Mouse (Mus musculus) granulocyte monocyte progenitor cell, adult 5-6 weeks (primary cell): ENCODE results near the gene Rpl22. TPM values are rescaled to one million over a fixed set of nuclear protein-coding genes. Genes with fewer than 3 reads are reported as not detected.

Experiments used
- ATAC-seq: replicated peaks from 2 replicates; pipeline ENCODE4 v1.8.0; 2016; ENCODE audit warnings: mild to moderate bottlenecking, moderate TSS enrichment, inconsistent platforms; ENCODE audit not compliant: poor library complexity, severe bottlenecking
- total RNA-seq, 2 experiments: library from RNA; stranded (forward) in 1 of 2; stranded (reverse) in 1 of 2; fragments of 200-712, 200-1000 nt in 1 of 2; fragments of >200 nt in 1 of 2; fragmentation: Nextera tagmentation in 1 of 2; gene quantifications; 2 replicates each; pipeline ENCODE4 v1.2.3; 2014 to 2017

Gene Rpl22
- total RNA-seq, 2 experiments from 2014 or later: 1,942 to 2,435 TPM

DNA sequence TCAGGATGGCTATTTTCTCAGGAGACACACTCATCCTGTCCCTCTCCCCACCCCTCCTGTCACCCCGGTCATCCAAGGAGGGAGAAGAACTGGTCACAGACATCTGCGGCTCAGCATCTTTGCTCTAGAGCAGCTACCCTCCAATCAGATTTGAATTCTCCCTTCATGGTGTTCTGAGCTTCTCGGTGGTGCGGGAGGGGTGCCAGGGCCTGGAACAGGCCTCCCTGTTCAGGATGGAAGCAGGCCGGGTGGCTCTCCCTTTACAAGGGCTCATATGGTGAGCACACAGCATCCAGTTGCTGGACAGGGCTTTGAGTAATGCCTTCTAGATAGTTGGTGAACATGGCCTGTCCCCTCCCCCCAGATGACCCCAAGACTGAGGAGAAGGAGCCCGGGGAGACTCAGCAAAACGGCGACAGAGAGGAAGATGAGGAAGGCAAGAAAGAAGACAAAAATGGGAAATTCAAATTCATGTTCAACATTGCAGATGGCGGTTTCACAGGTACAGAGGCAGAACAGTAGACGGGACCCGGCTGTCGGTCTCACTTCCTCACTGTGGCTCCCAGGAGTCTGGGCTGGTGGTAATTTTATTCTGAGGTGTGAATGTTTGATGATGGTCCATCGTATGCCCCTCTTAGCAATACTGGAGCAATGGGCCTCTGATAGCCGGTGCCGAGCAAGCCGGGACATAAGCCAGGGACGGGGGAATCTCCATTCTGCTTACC lies 57.1 kb downstream of the Rpl22 start:
- no peak for ATAC-seq

Other genes with a start within 250 kb of the Rpl22 start
- gene Tnfrsf25, start 209.8 kb upstream of the Rpl22 start, total RNA-seq (2014; fragmentation: Nextera tagmentation): not detected in 2 replicates
- gene Tnfrsf25, start 209.8 kb upstream of the Rpl22 start, total RNA-seq (2017): 1.6 TPM in 1 of 2 replicates, not detected in the other
- 1.8 TPM in 1 of 2 replicates, not detected in the other for gene Espn, start 173.4 kb upstream of the Rpl22 start, total RNA-seq (2014; fragmentation: Nextera tagmentation)
- 0.43 TPM in 1 of 2 replicates, not detected in the other for gene Espn, start 173.4 kb upstream of the Rpl22 start, total RNA-seq (2017)
- gene Hes2, start 166.9 kb upstream of the Rpl22 start, total RNA-seq (2014; fragmentation: Nextera tagmentation): not detected in 2 replicates
- gene Hes2, start 166.9 kb upstream of the Rpl22 start, total RNA-seq (2017): not detected in 2 replicates
- 124 and 134 TPM in 2 replicates for gene Acot7, start 147.6 kb upstream of the Rpl22 start, total RNA-seq (2014; fragmentation: Nextera tagmentation)
- 79.4 and 89.5 TPM in 2 replicates for gene Acot7, start 147.6 kb upstream of the Rpl22 start, total RNA-seq (2017)
- not detected in 2 replicates for gene Gpr153, start 51.5 kb upstream of the Rpl22 start, total RNA-seq (2014; fragmentation: Nextera tagmentation)
- not detected in 2 replicates for gene Gpr153, start 51.5 kb upstream of the Rpl22 start, total RNA-seq (2017)
- not detected in 2 replicates for gene Hes3, start 34.1 kb upstream of the Rpl22 start, total RNA-seq (2014; fragmentation: Nextera tagmentation)
- not detected in 2 replicates for gene Hes3, start 34.1 kb upstream of the Rpl22 start, total RNA-seq (2017)
- 14.3 and 17.9 TPM in 2 replicates for gene Icmt, start 28.5 kb upstream of the Rpl22 start, total RNA-seq (2014; fragmentation: Nextera tagmentation)
- 13.0 and 13.9 TPM in 2 replicates for gene Icmt, start 28.5 kb upstream of the Rpl22 start, total RNA-seq (2017)
- not detected in 2 replicates for gene Rnf207, start 6.7 kb upstream of the Rpl22 start, total RNA-seq (2014; fragmentation: Nextera tagmentation)
- not detected in 2 replicates for gene Rnf207, start 6.7 kb upstream of the Rpl22 start, total RNA-seq (2017)
- gene Chd5, start 12.9 kb downstream of the Rpl22 start, total RNA-seq (2014; fragmentation: Nextera tagmentation): not detected in 2 replicates
- gene Chd5, start 12.9 kb downstream of the Rpl22 start, total RNA-seq (2017): 0.04 TPM in 1 of 2 replicates, not detected in the other
- 0.77 and 3.7 TPM in 2 replicates for gene Nphp4, start 151.0 kb downstream of the Rpl22 start, total RNA-seq (2014; fragmentation: Nextera tagmentation)
- gene Nphp4, start 151.0 kb downstream of the Rpl22 start, total RNA-seq (2017): 0.17 and 0.31 TPM in 2 replicates
- 84.3 and 85.6 TPM in 2 replicates for gene Kcnab2, start 152.1 kb downstream of the Rpl22 start, total RNA-seq (2014; fragmentation: Nextera tagmentation)
- 67.3 and 72.3 TPM in 2 replicates for gene Kcnab2, start 152.1 kb downstream of the Rpl22 start, total RNA-seq (2017)